Mouse (Mus musculus) mouse embryonic stem cell (cell line): Measurements from ENCODE around the gene Thnsl1.

Experiments used
- in situ Hi-C, 2 experiments: fragments of 300-500 bp; cut with MboI; formaldehyde crosslinking; loops; 1 replicate in 1 of 2; 3 replicates in 1 of 2; pipeline ENCODE4 v1.14.3; 2019 to 2020; ENCODE audit warnings: low sequenced_read_pairs in 2 of 2, low pct_unique_long_range_greater_than_20kb in 1 of 2, mixed read lengths in 1 of 2; ENCODE audit not compliant: unreplicated experiment in 1 of 2

The Thnsl1 gene

GRCm38 (mm10) chr2:21204912-21205830 is at the start of gene Thnsl1, which contains the start of gene Enkur:
Gene Thnsl1, plus strand, starts transcription at chr2:21205724.
Gene Enkur, minus strand, starts transcription at chr2:21205365.
- in situ Hi-C loops = no loop called here

GRCm38 (mm10) chr2:21164296-21164695 is 41.2 kb upstream of the Thnsl1 start:
- in situ Hi-C loops = no loop called here

- in situ Hi-C loops = no loop called here
Observed at GRCm38 (mm10) chr2:21167916-21168315, 37.6 kb upstream of the Thnsl1 start.

- in situ Hi-C loops = no loop called here
Observed at GRCm38 (mm10) chr2:21172797-21173196, 32.7 kb upstream of the Thnsl1 start.

- in situ Hi-C loops = no loop called here
Observed at GRCm38 (mm10) chr2:21179136-21179535, 26.4 kb upstream of the Thnsl1 start.

- in situ Hi-C loops = no loop called here
Observed at GRCm38 (mm10) chr2:21182811-21183210, 22.7 kb upstream of the Thnsl1 start.

- in situ Hi-C loops = no loop called here
Observed at GRCm38 (mm10) chr2:21187576-21187975, 17.9 kb upstream of the Thnsl1 start.

GRCm38 (mm10) chr2:21188610-21189009 is 16.9 kb upstream of the Thnsl1 start:
- in situ Hi-C loops = no loop called here

GRCm38 (mm10) chr2:21191232-21191631 is 14.3 kb upstream of the Thnsl1 start:
- in situ Hi-C loops = no loop called here

- in situ Hi-C loops = no loop called here
Observed at GRCm38 (mm10) chr2:21195233-21195632, 10.3 kb upstream of the Thnsl1 start.

GRCm38 (mm10) chr2:21199051-21199450 is 6.5 kb upstream of the Thnsl1 start:
- in situ Hi-C loops = no loop called here

GRCm38 (mm10) chr2:21202754-21203153 is 2.8 kb upstream of the Thnsl1 start:
- in situ Hi-C loops = no loop called here

GRCm38 (mm10) chr2:21205831-21206159 is 271 bp downstream of the Thnsl1 start:
- in situ Hi-C loops = no loop called here

- in situ Hi-C loops = no loop called here
Observed at GRCm38 (mm10) chr2:21206278-21206677, 754 bp downstream of the Thnsl1 start.

- in situ Hi-C loops = no loop called here
Observed at GRCm38 (mm10) chr2:21211361-21211760, 5.8 kb downstream of the Thnsl1 start.

- in situ Hi-C loops = no loop called here
Observed at GRCm38 (mm10) chr2:21214322-21214721, 8.8 kb downstream of the Thnsl1 start.

- in situ Hi-C loops = no loop called here
Observed at GRCm38 (mm10) chr2:21215284-21215683, 9.8 kb downstream of the Thnsl1 start.

GRCm38 (mm10) chr2:21222453-21223384 is 17.2 kb downstream of the Thnsl1 start:
- in situ Hi-C loops = no loop called here

GRCm38 (mm10) chr2:21230276-21230675 is 24.8 kb downstream of the Thnsl1 start:
- in situ Hi-C loops = no loop called here
